Mouse (Mus musculus): ENCODE measurements around the gene Sec22c. TPM values are rescaled to one million over a fixed set of nuclear protein-coding genes. Genes with fewer than 3 reads are reported as not detected.
A peak's percentile ranks its signal among the peaks of the same experiment; 100 is the strongest.

The Sec22c gene
- polyA plus RNA-seq, 1 experiment from 2014 or later: 20.5 TPM

DNA sequence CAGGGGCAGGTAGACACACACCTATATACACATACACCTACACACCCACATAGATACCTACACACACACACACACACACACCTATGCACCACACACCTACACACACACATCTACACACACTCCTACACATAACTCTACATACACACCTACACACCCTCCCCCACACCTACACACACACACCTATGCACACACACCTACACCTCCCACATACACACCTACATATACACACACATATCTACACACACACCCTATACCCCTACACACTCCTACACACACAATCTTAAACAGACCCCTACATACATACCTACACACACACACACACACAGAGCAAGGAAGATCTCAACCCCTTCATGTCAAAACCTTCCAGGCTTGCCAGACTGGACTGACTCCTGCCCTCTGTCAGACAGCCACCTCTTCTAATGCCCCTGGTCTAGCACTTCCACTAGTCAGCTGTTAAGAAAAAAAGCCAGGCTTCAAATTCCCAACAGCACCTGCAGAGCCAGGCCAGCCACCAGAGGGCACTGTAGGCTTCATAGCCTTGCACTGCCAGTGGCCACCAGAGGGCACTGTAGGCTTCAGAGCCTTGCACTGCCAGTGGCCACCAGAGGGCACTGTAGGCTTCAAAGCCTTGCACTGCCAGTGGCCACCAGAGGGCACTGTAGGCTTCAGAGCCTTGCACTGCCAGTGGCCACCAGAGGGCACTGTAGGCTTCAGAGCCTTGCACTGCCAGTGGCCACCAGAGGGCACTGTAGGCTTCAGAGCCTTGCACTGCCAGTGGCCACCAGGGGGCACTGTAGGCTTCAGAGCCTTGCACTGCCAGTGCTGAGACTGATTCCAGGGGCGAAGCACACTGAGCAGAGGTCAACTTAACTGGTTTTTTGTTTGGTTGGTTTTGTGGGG, 7.9 kb downstream of the Sec22c start:
- Histone ChIP-seq H3K9ac (ENCODE audit: low read length) (no peak overlapping the region), H3K27ac (ENCODE audit: low read depth, low read length) (no peak overlapping the region), H3K4me3 (ENCODE audit: low read depth, low read length) (no peak overlapping the region), H3K4me2 (ENCODE audit: low read length) (no peak overlapping the region), H3K9me3 (replicated peaks; ENCODE audit: control insufficient read depth, low read length) (no peaks in the 10 kb centered on the region), H3K4me1 (ENCODE audit: control insufficient read depth, insufficient read depth, low read length) (no peaks in the 10 kb centered on the region), H3K36me3 (ENCODE audit: control insufficient read depth, insufficient read depth, low read length) (peaks cover 41% of the 10 kb centered on the region), H3K27me3 (replicated peaks; ENCODE audit: control insufficient read depth, insufficient read depth, low read length) (no peaks in the 10 kb centered on the region)
- DNase-seq (ENCODE audit: low spot score) (no peak), ATAC-seq (no peak)
- 100% methylated on average over 1 of the region's 1 CpGs for WGBS

DNA sequence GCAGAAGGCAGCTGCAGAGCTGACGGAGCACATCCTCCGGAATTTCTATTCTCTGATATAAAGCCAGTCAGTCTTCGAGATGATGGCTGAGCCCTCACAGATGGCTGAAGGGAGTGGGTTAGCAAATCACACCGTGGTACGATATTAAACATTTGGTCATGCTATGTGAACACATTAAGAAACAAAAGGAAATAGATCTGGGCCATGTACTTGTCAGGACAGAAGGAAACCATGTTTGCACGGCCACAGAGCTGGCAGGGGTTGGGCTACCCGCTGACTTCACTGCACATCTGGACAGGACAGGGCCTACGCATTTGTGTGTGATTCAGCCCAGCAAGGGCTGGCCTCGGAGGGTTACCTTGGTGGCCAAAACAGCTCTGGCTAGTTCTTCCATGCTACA, 8.7 kb downstream of the Sec22c start:
- no peak overlapping the region for H3K4me2 ChIP-seq (ENCODE audit: low read length)
- no peak overlapping the region for H3K9ac ChIP-seq (ENCODE audit: low read length)
- no peaks in the 10 kb centered on the region for H3K4me1 ChIP-seq (ENCODE audit: control insufficient read depth, insufficient read depth, low read length)
- H3K9me3 ChIP-seq (replicated peaks; ENCODE audit: control insufficient read depth, low read length): no peaks in the 10 kb centered on the region
- no peak overlapping the region for H3K27ac ChIP-seq (ENCODE audit: low read depth, low read length)
- WGBS: 94% methylated on average over 9 of the region's 9 CpGs
- DNase-seq (ENCODE audit: low spot score) (no peak), ATAC-seq (no peak)
- H3K36me3 ChIP-seq (ENCODE audit: control insufficient read depth, insufficient read depth, low read length): peaks cover 49% of the 10 kb centered on the region
- no peaks in the 10 kb centered on the region for H3K27me3 ChIP-seq (replicated peaks; ENCODE audit: control insufficient read depth, insufficient read depth, low read length)
- no peak overlapping the region for H3K4me3 ChIP-seq (ENCODE audit: low read depth, low read length)

GRCm38 (mm10) chr9:121694736-121695135, 10.6 kb downstream of the Sec22c start:
- Histone ChIP-seq H3K9me3 (replicated peaks; ENCODE audit: control insufficient read depth, low read length) (no peaks in the 10 kb centered on the region), H3K27me3 (replicated peaks; ENCODE audit: control insufficient read depth, insufficient read depth, low read length) (no peaks in the 10 kb centered on the region), H3K27ac (ENCODE audit: low read depth, low read length) (no peak overlapping the region), H3K4me3 (ENCODE audit: low read depth, low read length) (no peak overlapping the region), H3K4me2 (ENCODE audit: low read length) (no peak overlapping the region), H3K36me3 (ENCODE audit: control insufficient read depth, insufficient read depth, low read length) (peaks cover 59% of the 10 kb centered on the region), H3K9ac (ENCODE audit: low read length) (no peak overlapping the region), H3K4me1 (ENCODE audit: control insufficient read depth, insufficient read depth, low read length) (no peaks in the 10 kb centered on the region)
- WGBS: 83% methylated on average over 12 of the region's 12 CpGs
- no peak for DNase-seq (ENCODE audit: low spot score)
- ATAC-seq: no peak

DNA sequence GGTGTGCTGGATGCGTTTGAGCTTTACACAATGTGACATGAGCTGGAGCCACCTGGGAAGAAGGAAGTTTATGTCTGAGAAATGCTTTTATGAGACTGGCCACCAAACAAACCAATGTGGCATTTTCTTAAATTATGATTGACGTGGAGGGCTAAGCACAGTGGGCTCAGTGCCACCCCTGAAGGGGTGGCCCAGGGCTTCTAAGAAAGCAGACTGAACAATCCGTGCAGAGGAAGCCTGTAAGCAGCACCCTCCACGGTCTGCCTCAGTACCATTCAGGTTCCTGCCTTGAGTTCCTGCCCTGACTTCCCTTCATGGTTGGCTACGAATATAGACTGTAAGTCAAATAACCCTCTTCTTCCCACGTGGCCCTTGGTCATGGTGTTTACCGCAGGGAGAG, 14.6 kb downstream of the Sec22c start:
- H3K9ac ChIP-seq (ENCODE audit: low read length): no peak overlapping the region
- ATAC-seq: no peak; the same call in 1 of the 2 replicates

DNA sequence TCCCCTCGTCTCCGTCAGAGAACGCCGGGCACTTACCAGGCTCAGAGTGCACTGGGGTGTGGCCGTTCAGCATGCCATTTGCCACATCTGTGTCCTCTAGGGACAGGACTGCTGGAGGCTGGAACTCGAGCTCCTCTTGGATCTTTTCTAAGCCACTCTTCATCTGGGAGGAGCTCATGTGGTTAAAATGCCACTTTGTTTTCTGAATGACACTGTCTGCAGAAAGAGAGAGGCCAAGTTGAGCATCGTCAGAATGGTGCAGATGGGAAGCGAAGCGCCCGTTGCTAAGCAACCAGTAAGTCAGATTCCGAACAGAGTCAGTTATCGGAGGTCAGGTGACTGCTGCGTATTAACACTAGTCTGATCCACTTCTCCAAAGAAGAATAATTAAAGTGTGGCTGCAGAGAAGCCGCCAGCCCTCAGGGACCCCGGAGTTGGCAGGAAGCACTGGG, 15.1 kb downstream of the Sec22c start:
- 58% methylated on average over 15 of the region's 15 CpGs for WGBS
- Histone ChIP-seq H3K4me3 (ENCODE audit: low read depth, low read length) (0 out of 2 replicates have a peak overlapping the region, but pooled peaks have one; percentile 8), H3K27me3 (replicated peaks; ENCODE audit: control insufficient read depth, insufficient read depth, low read length) (no peaks in the 10 kb centered on the region), H3K9me3 (replicated peaks; ENCODE audit: control insufficient read depth, low read length) (no peaks in the 10 kb centered on the region), H3K4me2 (ENCODE audit: low read length) (peak overlapping the region; percentile 18; the same call in 1 of the 2 replicates), H3K4me1 (ENCODE audit: control insufficient read depth, insufficient read depth, low read length) (no peaks in the 10 kb centered on the region), H3K9ac (ENCODE audit: low read length) (no peak overlapping the region), H3K36me3 (ENCODE audit: control insufficient read depth, insufficient read depth, low read length) (peaks cover 74% of the 10 kb centered on the region), H3K27ac (ENCODE audit: low read depth, low read length) (peak overlapping the region; percentile 80)
- DNase-seq (ENCODE audit: low spot score): peak; percentile 89
- peak; percentile 92 for ATAC-seq

More for the DNA sequence above, 14.6 kb downstream of the Sec22c start:
- Histone ChIP-seq H3K4me2 (ENCODE audit: low read length) (peak overlapping the region; percentile 18; the same call in 1 of the 2 replicates), H3K36me3 (ENCODE audit: control insufficient read depth, insufficient read depth, low read length) (peaks cover 71% of the 10 kb centered on the region), H3K27ac (ENCODE audit: low read depth, low read length) (peak overlapping the region; percentile 72), H3K4me1 (ENCODE audit: control insufficient read depth, insufficient read depth, low read length) (no peaks in the 10 kb centered on the region), H3K9me3 (replicated peaks; ENCODE audit: control insufficient read depth, low read length) (no peaks in the 10 kb centered on the region), H3K4me3 (ENCODE audit: low read depth, low read length) (no peak overlapping the region), H3K27me3 (replicated peaks; ENCODE audit: control insufficient read depth, insufficient read depth, low read length) (no peaks in the 10 kb centered on the region)
- no peak for DNase-seq (ENCODE audit: low spot score)
- WGBS: 83% methylated on average over 7 of the region's 7 CpGs

DNA sequence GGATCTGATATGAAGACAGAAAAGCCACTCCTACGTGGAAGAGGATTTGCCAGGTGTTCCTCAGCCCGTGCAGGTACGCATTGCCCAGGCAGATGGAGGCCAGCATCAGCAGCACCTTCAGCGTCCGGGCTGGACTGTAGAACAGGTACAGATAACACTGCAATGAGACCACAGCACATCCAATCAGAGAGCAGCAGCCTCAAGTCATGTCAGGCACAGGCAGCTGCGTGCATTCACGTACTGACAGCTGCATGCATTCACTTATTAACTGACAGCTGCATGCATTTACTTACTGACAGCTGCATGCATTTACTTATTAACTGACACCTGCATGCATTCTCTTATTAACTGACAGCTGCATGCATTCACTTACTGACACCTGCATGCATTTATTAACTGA, 20.6 kb downstream of the Sec22c start:
- Histone ChIP-seq H3K4me3 (ENCODE audit: low read depth, low read length) (no peak overlapping the region), H3K9ac (ENCODE audit: low read length) (no peak overlapping the region), H3K4me2 (ENCODE audit: low read length) (no peak overlapping the region), H3K36me3 (ENCODE audit: control insufficient read depth, insufficient read depth, low read length) (peaks cover 70% of the 10 kb centered on the region), H3K27ac (ENCODE audit: low read depth, low read length) (no peak overlapping the region), H3K4me1 (ENCODE audit: control insufficient read depth, insufficient read depth, low read length) (no peaks in the 10 kb centered on the region), H3K9me3 (replicated peaks; ENCODE audit: control insufficient read depth, low read length) (no peaks in the 10 kb centered on the region), H3K27me3 (replicated peaks; ENCODE audit: control insufficient read depth, insufficient read depth, low read length) (no peaks in the 10 kb centered on the region)
- ATAC-seq (no peak), DNase-seq (ENCODE audit: low spot score) (no peak)
- 84% methylated on average over 7 of the region's 7 CpGs for WGBS

GRCm38 (mm10) chr9:121682037-121682680, 23.1 kb downstream of the Sec22c start:
- Histone ChIP-seq H3K9me3 (replicated peaks; ENCODE audit: control insufficient read depth, low read length) (no peaks in the 10 kb centered on the region), H3K9ac (ENCODE audit: low read length) (no peak overlapping the region), H3K27me3 (replicated peaks; ENCODE audit: control insufficient read depth, insufficient read depth, low read length) (no peaks in the 10 kb centered on the region), H3K4me1 (ENCODE audit: control insufficient read depth, insufficient read depth, low read length) (no peaks in the 10 kb centered on the region; the same call in 1 of the 2 replicates), H3K4me2 (ENCODE audit: low read length) (no peak overlapping the region), H3K4me3 (ENCODE audit: low read depth, low read length) (no peak overlapping the region), H3K27ac (ENCODE audit: low read depth, low read length) (no peak overlapping the region), H3K36me3 (ENCODE audit: control insufficient read depth, insufficient read depth, low read length) (peaks cover 54% of the 10 kb centered on the region)
- DNase-seq (ENCODE audit: low spot score) (no peak), ATAC-seq (no peak)
- 85% methylated on average over 18 of the region's 18 CpGs for WGBS

- H3K4me1 ChIP-seq (ENCODE audit: control insufficient read depth, insufficient read depth, low read length): no peaks in the 10 kb centered on the region; the same call in 1 of the 2 replicates
- no peak for ATAC-seq
- 86% methylated on average over 8 of the region's 8 CpGs for WGBS
- H3K27ac ChIP-seq (ENCODE audit: low read depth, low read length): no peak overlapping the region
- no peak for DNase-seq (ENCODE audit: low spot score)
- H3K4me2 ChIP-seq (ENCODE audit: low read length): no peak overlapping the region
- H3K36me3 ChIP-seq (ENCODE audit: control insufficient read depth, insufficient read depth, low read length): peaks cover 48% of the 10 kb centered on the region
- H3K4me3 ChIP-seq (ENCODE audit: low read depth, low read length): no peak overlapping the region
- no peaks in the 10 kb centered on the region for H3K27me3 ChIP-seq (replicated peaks; ENCODE audit: control insufficient read depth, insufficient read depth, low read length)
- no peak overlapping the region for H3K9ac ChIP-seq (ENCODE audit: low read length)
- H3K9me3 ChIP-seq (replicated peaks; ENCODE audit: control insufficient read depth, low read length): no peaks in the 10 kb centered on the region
These were observed 24.1 kb downstream of the Sec22c start for GRCm38 (mm10) chr9:121681191-121681590.
